Mouse (Mus musculus) lung, adult 2 months (tissue): ENCODE results near the gene Slu7. TPM values are rescaled to one million over a fixed set of nuclear protein-coding genes. Genes with fewer than 3 reads are reported as not detected.

ENCODE experiments used
- DNase-seq: peaks from one replicate; pipeline ENCODE4 v3.0.0; 2022
- H3K4me1 ChIP-seq: fragments of 200-500 bp; 2 replicates; pipeline ENCODE4 v1.6.1; 2011; ENCODE audit warnings: low read length; ENCODE audit not compliant: control insufficient read depth, insufficient read depth
- H3K4me3 ChIP-seq: fragments of 200-500 bp; replicated peaks from 2 replicates; pipeline ENCODE3; 2011; ENCODE audit warnings: low read depth, mild to moderate bottlenecking, control low read depth, low read length; ENCODE audit errors: extremely low read depth
- CTCF ChIP-seq: fragments of 200-500 bp; IDR thresholded peaks from 2 replicates; pipeline ENCODE4 v1.5.1; 2011; ENCODE audit warnings: mild to moderate bottlenecking, low read length, control low read depth; ENCODE audit not compliant: insufficient read depth
- POLR2A ChIP-seq: fragments of 200-500 bp; IDR thresholded peaks from 2 replicates; pipeline ENCODE4 v1.6.1; 2011; ENCODE audit warnings: low read depth, mild to moderate bottlenecking, control low read depth, low read length, borderline replicate concordance; ENCODE audit errors: extremely low read depth
- WGBS: fragments of 180-500 bp; shearing (Covaris S2); methylation state at CpG from one replicate; pipeline ENCODE4 v1.1.7; 2018; 5-methylcytosine and 5-hydroxymethylcytosine counted together
- polyA plus RNA-seq: library from polyadenylated mRNA; depleted of rRNA; stranded (reverse); fragments of >200 nt; gene quantifications from 2 replicates; pipeline ENCODE4 v1.2.3, GENCODE M21; 2012

The Slu7 gene
- polyA plus RNA-seq, 1 experiment: 6.0 TPM

DNA sequence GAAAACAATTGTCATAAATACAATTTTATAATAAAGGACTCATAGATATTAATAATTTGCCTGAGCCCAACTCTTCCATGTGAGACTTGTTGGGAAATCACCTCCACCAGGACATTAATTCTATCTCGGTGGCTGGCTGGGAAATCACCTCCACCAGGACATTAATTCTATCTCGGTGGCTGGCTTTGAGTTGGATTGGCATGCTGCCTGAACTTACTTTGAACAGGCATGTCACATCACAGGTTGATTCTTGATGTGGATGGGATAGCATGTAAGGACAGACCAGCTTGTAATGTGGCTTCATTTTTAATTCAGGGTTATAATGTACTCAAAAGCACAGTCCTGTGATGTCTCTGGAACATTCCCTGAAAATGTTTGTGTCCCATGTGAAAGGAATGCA is 16.4 kb downstream of the Slu7 start:
- 64% methylated on average over 2 of the region's 2 CpGs for WGBS
- no peak for DNase-seq
- TF ChIP-seq POLR2A: no peak
- TF ChIP-seq CTCF: no peak
- no peak overlapping the region for H3K4me3 ChIP-seq
- H3K4me1 ChIP-seq: no peaks in the 10 kb centered on the region

DNA sequence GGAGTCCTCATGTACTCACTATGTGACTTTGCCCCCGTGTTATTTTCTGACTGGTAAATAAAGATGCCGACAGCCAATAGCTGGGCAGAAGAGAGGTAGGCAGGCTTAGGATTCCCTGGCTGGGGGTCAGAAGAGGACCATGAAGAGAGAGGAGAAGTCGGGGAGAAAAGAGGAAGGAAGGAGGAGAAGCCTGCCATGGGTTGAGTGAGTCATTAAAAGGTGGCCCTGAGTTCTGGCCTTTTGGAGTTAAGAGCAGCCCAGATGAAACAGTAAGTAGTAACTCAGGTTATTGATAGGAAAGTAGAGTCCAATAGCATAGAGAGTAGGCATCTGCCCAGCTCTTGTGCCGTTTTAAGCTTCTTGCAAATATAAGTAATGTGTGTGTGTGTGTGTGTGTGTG is 17.8 kb downstream of the Slu7 start:
- no peak for TF ChIP-seq POLR2A
- TF ChIP-seq CTCF: no peak

GRCm38 (mm10) chr11:43452266-43452665 is 18.7 kb downstream of the Slu7 start:
- WGBS: 62% methylated on average over 2 of the region's 2 CpGs
- no peak for DNase-seq
- no peaks in the 10 kb centered on the region for H3K4me1 ChIP-seq
- no peak overlapping the region for H3K4me3 ChIP-seq
- TF ChIP-seq CTCF (no peak), POLR2A (no peak)

More for the DNA sequence above, 17.8 kb downstream of the Slu7 start:
- no peak for DNase-seq
- Histone ChIP-seq H3K4me3 (no peak overlapping the region), H3K4me1 (no peaks in the 10 kb centered on the region)
- WGBS: 52% methylated on average over 4 of the region's 4 CpGs

- DNase-seq: no peak
- H3K4me3 ChIP-seq: no peak overlapping the region
- 93% methylated on average over 25 of the region's 25 CpGs for WGBS
- TF ChIP-seq CTCF (no peak), POLR2A (no peak)
- H3K4me1 ChIP-seq: no peaks in the 10 kb centered on the region
These were observed 29.7 kb downstream of the Slu7 start for GRCm38 (mm10) chr11:43463204-43463603.

GRCm38 (mm10) chr11:43470118-43470517 is 36.6 kb downstream of the Slu7 start:
- TF ChIP-seq POLR2A (no peak), CTCF (no peak)
- no peak overlapping the region for H3K4me3 ChIP-seq
- no peak for DNase-seq
- H3K4me1 ChIP-seq: no peaks in the 10 kb centered on the region; the same call in none of the 2 replicates
- 12% methylated on average over 5 of the region's 5 CpGs for WGBS

DNA sequence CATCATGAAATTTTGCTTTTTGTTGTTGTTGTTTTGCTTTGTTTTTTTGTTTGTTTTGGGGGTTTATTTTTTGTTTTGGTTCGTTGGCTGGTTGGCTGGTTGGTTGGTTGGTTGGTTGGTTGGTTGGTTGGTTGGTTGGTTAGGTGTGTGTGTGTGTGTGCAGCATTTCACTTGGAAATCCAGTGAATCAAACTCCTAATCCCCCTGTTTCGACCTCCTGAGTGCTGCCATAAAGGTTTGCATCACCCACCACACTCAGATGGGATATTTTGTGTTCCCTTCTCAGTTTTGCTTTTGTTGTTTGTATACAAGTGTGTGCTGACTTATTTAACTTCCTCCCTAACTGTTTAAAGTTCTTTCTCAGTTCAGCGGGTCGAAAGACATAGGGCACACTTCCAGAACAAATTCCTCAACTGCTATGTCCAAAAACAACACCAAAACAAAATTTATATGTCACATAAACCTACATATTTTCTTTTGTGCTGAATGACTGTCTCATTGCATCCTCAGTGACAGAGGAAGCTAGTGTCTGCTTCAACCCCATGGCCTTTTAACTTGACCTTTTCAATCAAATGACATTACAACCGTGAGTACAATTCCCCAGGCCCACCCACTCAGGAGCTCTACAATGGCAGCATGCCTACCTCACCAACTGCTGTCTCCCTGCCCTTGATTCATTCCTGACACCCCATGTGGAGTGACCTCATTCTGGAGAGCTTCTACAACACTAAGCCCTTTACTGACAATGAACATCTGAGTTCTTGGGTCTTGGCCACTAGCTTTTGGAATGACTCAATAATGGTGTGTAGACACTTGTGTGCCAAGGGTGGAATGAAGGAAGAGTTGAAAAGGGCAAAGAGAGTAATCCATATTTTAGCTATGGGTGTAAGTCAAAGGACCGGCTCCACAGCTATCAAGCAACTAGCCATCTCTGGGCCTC is 37.6 kb downstream of the Slu7 start:
- no peak for TF ChIP-seq POLR2A
- no peak for TF ChIP-seq CTCF
- no peaks in the 10 kb centered on the region; the same call in none of the 2 replicates for H3K4me1 ChIP-seq
- H3K4me3 ChIP-seq: no peak overlapping the region
- DNase-seq: no peak
- 53% methylated on average over 6 of the region's 6 CpGs for WGBS

DNA sequence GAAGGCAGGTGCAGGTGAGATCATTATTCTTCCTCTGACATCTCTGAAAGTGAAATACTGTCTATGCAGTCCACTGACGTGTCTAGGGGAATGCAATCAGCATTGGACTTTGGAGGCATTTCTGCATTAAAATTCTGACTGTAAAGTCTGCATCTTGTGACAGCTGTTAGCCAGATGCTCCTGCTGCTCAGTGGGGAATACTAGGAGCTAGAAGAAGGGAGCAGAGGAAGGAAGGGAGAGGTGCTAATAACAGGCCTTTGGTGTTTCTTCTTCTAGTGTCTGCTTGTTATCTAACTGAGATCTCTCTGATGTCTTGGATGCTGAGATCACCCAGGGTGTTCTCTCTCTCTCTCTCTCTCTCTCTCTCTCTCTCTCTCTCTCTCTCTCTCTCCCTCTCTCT is 39.6 kb downstream of the Slu7 start:
- TF ChIP-seq POLR2A (no peak), CTCF (no peak)
- Histone ChIP-seq H3K4me1 (no peaks in the 10 kb centered on the region; the same call in none of the 2 replicates), H3K4me3 (no peak overlapping the region)
- no peak for DNase-seq
- 76% methylated on average over 1 of the region's 1 CpGs for WGBS

DNA sequence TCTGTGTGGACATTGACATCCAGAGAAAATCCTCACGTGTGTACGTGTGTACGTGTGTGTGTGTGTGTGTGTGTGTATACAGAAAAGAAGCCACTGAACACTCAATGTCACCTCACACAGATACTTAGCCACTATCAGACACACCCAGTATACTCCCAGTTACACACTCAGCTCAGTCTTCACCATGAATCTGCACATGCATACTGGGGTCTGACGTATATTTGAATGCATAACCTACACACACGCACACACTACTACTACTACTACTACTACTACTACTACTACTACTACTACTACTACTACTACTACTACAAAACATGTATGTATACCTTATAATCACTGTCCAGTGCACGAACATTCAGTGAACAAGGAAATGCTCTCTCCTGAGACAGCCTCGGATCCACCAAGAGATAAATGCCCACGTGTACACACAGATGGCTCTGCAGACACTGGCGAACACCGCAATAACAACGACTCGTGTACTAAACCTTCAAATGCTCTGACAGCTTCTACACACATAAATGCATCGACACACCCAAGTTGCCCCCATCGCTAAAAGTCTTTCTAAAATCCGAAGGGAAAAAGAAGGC is 40.2 kb downstream of the Slu7 start:
- DNase-seq: no peak
- WGBS: 41% methylated on average over 15 of the region's 15 CpGs
- TF ChIP-seq CTCF (no peak), POLR2A (no peak)
- peak overlapping the region; percentile 77 for H3K4me3 ChIP-seq
- H3K4me1 ChIP-seq: no peaks in the 10 kb centered on the region; the same call in none of the 2 replicates

DNA sequence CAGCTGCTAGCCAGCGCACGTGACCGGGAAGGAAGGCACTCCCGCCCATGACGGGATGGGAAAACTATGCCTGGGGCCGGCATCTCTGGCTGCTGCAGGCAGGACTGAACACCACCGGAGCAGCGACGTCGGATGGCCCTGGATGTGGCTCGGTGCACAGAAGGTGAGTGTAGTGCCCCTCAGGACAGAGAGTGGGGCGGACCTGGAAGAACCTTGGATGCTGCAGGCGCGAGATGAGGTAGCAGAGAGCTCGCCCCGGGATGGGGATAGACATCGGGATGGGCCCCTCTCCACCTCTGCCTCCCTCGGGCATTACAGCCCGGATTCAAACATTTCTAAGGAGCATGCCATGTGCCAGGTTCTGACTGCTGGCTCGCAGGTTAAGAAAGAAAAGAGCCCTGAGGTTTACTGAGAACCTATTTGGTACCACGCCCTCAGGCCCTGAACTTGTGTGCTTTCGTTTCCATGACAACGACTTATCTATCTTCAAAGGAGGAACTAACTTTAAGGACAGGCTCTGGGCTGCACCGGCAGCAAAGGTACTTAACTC is 40.8 kb downstream of the Slu7 start, which contains the start of gene C1qtnf2:
TSS of gene C1qtnf2 (plus strand) at position 52 of the 550 bp plus-strand sequence.
- Histone ChIP-seq H3K4me3 (peak within 1 kb of the TSS; percentile 77), H3K4me1 (no peaks in the 10 kb centered on the region; the same call in none of the 2 replicates)
- TF ChIP-seq CTCF (no peak), POLR2A (peak; percentile 56; the same call in 1 of the 2 replicates)
- peak; percentile 21 for DNase-seq
- WGBS: 3% methylated on average over 24 of the region's 24 CpGs
